Mouse (Mus musculus) forebrain, embryonic 16.5 days (tissue): ENCODE measurements around the gene Vax2. TPM values are rescaled to one million over a fixed set of nuclear protein-coding genes. Genes with fewer than 3 reads are reported as not detected.
A peak's percentile ranks its signal among the peaks of the same experiment; 100 is the strongest.

Experiments
- ATAC-seq: fragments of 200-750 bp; cut with Nextera tagmentation; 2 replicates; pipeline ENCODE4 v1.8.0; 2017; ENCODE audit warnings: mild to moderate bottlenecking, moderate library complexity
- H3K27ac ChIP-seq: fragments of 300-500 bp; sonication (generic); 2 replicates; pipeline ENCODE4 v1.5.1; 2014; ENCODE audit warnings: low read length, control low read depth
- H3K27me3 ChIP-seq: fragments of 300-500 bp; sonication (generic); replicated peaks from 2 replicates; pipeline ENCODE4 v1.6.1; 2014; ENCODE audit warnings: low read length; ENCODE audit not compliant: control insufficient read depth, insufficient read depth
- H3K36me3 ChIP-seq: fragments of 300-500 bp; sonication (generic); 2 replicates; pipeline ENCODE4 v1.6.1; 2014; ENCODE audit not compliant: control insufficient read depth, insufficient read depth
- H3K4me1 ChIP-seq: fragments of 300-500 bp; sonication (generic); replicated peaks from 2 replicates; pipeline ENCODE4 v1.6.1; 2014; ENCODE audit warnings: low read length; ENCODE audit not compliant: control insufficient read depth, insufficient read depth
- H3K4me2 ChIP-seq: fragments of 300-500 bp; sonication (generic); 2 replicates; pipeline ENCODE4 v1.6.1; 2014; ENCODE audit warnings: mild to moderate bottlenecking, low read length, control low read depth
- H3K4me3 ChIP-seq: fragments of 300-500 bp; sonication (generic); replicated peaks from 2 replicates; pipeline ENCODE4 v1.5.1; 2014; ENCODE audit warnings: mild to moderate bottlenecking, low read length, control low read depth
- H3K9ac ChIP-seq: fragments of 300-500 bp; sonication (generic); replicated peaks from 2 replicates; pipeline ENCODE4 v1.6.1; 2014; ENCODE audit warnings: low read depth, low read length, control low read depth
- H3K9me3 ChIP-seq: fragments of 300-500 bp; sonication (generic); 2 replicates; pipeline ENCODE4 v1.6.1; 2016; ENCODE audit warnings: low read length; ENCODE audit not compliant: control insufficient read depth
- WGBS: fragments of 180-500 bp; shearing (Covaris S2); extraction: QIAGEN DNeasy Blood & Tissue Kit; methylation state at CpG from one replicate; pipeline ENCODE4 v1.1.7; 2014; 5-methylcytosine and 5-hydroxymethylcytosine counted together
- polyA plus RNA-seq: library from polyadenylated mRNA; unstranded; fragments of >200 nt; fragmentation: Nextera tagmentation; extraction: Ambion mirVana; gene quantifications from 2 replicates; pipeline ENCODE4 v1.2.1, GENCODE M21; 2015

The Vax2 gene
- polyA plus RNA-seq, 1 experiment from 2014 or later, result not detected

- WGBS, result 19% methylated on average over 5 of the region's 5 CpGs
- Histone ChIP-seq H3K27me3 (peaks cover 73% of the 10 kb centered on the region), H3K4me2 (no peak overlapping the region), H3K9ac (no peak overlapping the region), H3K27ac (no peak overlapping the region), H3K4me3 (no peak overlapping the region), H3K9me3 (no peaks in the 10 kb centered on the region), H3K36me3 (no peaks in the 10 kb centered on the region), H3K4me1 (peaks cover 4% of the 10 kb centered on the region)
- ATAC-seq, result no peak
These were observed 6.4 kb upstream of the Vax2 start for GRCm38 (mm10) chr6:83704701-83705100.

- Histone ChIP-seq H3K36me3 (no peaks in the 10 kb centered on the region), H3K9me3 (no peaks in the 10 kb centered on the region), H3K27ac (no peak overlapping the region), H3K9ac (no peak overlapping the region), H3K4me3 (no peak overlapping the region), H3K4me1 (peaks cover 20% of the 10 kb centered on the region), H3K27me3 (peaks cover 87% of the 10 kb centered on the region), H3K4me2 (no peak overlapping the region)
- WGBS, result 4% methylated on average over 6 of the region's 6 CpGs
- ATAC-seq, result no peak
These were observed 3.1 kb upstream of the Vax2 start for GRCm38 (mm10) chr6:83707738-83708510.

GRCm38 (mm10) chr6:83710361-83711066, 550 bp upstream of the Vax2 start:
- 0% methylated on average over 32 of the region's 32 CpGs for WGBS
- peak; percentile 57 for ATAC-seq

GRCm38 (mm10) chr6:83711725-83712475, 836 bp downstream of the Vax2 start:
- no peak overlapping the region for H3K27ac ChIP-seq
- no peak overlapping the region; the same call in 1 of the 2 replicates for H3K9ac ChIP-seq
- peaks cover 23% of the 10 kb centered on the region for H3K4me1 ChIP-seq
- no peaks in the 10 kb centered on the region for H3K9me3 ChIP-seq
- peaks cover 84% of the 10 kb centered on the region for H3K27me3 ChIP-seq
- no peaks in the 10 kb centered on the region for H3K36me3 ChIP-seq
- peak overlapping the region; percentile 9 for H3K4me3 ChIP-seq
- WGBS, result 1% methylated on average over 45 of the region's 45 CpGs
- H3K4me2 ChIP-seq, result peak overlapping the region; percentile 64
- ATAC-seq, result no peak

More at GRCm38 (mm10) chr6:83710361-83711066, 550 bp upstream of the Vax2 start:
- Histone ChIP-seq H3K9me3 (no peaks in the 10 kb centered on the region), H3K4me3 (peak overlapping the region; percentile 42), H3K36me3 (no peaks in the 10 kb centered on the region), H3K9ac (no peak overlapping the region), H3K27me3 (peaks cover 91% of the 10 kb centered on the region), H3K4me2 (peak overlapping the region; percentile 64), H3K4me1 (peaks cover 23% of the 10 kb centered on the region), H3K27ac (no peak overlapping the region)

GRCm38 (mm10) chr6:83713271-83714136, 2.4 kb downstream of the Vax2 start:
- no peak for ATAC-seq
- H3K4me3 ChIP-seq, result no peak overlapping the region
- H3K9me3 ChIP-seq, result no peaks in the 10 kb centered on the region
- peaks cover 23% of the 10 kb centered on the region for H3K4me1 ChIP-seq
- no peak overlapping the region for H3K4me2 ChIP-seq
- no peaks in the 10 kb centered on the region for H3K36me3 ChIP-seq
- WGBS, result 2% methylated on average over 12 of the region's 12 CpGs
- H3K27me3 ChIP-seq, result peaks cover 84% of the 10 kb centered on the region
- no peak overlapping the region for H3K27ac ChIP-seq
- no peak overlapping the region for H3K9ac ChIP-seq

- no peaks in the 10 kb centered on the region for H3K9me3 ChIP-seq
- peaks cover 23% of the 10 kb centered on the region for H3K4me1 ChIP-seq
- no peaks in the 10 kb centered on the region for H3K36me3 ChIP-seq
- no peak for ATAC-seq
- no peak overlapping the region for H3K9ac ChIP-seq
- H3K27ac ChIP-seq, result no peak overlapping the region
- 1% methylated on average over 34 of the region's 34 CpGs for WGBS
- no peak overlapping the region for H3K4me3 ChIP-seq
- H3K27me3 ChIP-seq, result peaks cover 82% of the 10 kb centered on the region
- no peak overlapping the region for H3K4me2 ChIP-seq
These were observed 3.4 kb downstream of the Vax2 start for GRCm38 (mm10) chr6:83714221-83715123.

GRCm38 (mm10) chr6:83715461-83716196, 4.6 kb downstream of the Vax2 start:
- Histone ChIP-seq H3K4me3 (no peak overlapping the region), H3K9me3 (no peaks in the 10 kb centered on the region), H3K4me2 (no peak overlapping the region), H3K9ac (no peak overlapping the region), H3K27me3 (peaks cover 79% of the 10 kb centered on the region), H3K4me1 (peaks cover 19% of the 10 kb centered on the region), H3K36me3 (no peaks in the 10 kb centered on the region), H3K27ac (no peak overlapping the region)
- 2% methylated on average over 30 of the region's 30 CpGs for WGBS
- no peak for ATAC-seq
